Comparison of ENCODE assay signal across 7 mouse cellular contexts in genomic region chrX:152001737-152002710, GRCm38 (mm10). TPM values are rescaled to one million over a fixed set of nuclear protein-coding genes. Genes with fewer than 3 reads are reported as not detected.
DNase-seq lines count a peak whose midpoint lies in the region; ATAC-seq lines count a peak whose summit lies in the region.

TSS of gene Hsd17b10 (plus strand) at chrX:152001845.

- H3K36me3 ChIP-seq in embryonic facial prominence, embryonic 12.5 days = peaks cover 7% of the 10 kb centered on the region; the same call in 1 of the 2 replicates
- H3K36me3 ChIP-seq in limb, embryonic 13.5 days = peaks cover 19% of the 10 kb centered on the region; the same call in 1 of the 2 replicates
- no peaks in the 10 kb centered on the region for H3K36me3 ChIP-seq in midbrain, embryonic 16.5 days (ENCODE audit: control insufficient read depth, insufficient read depth, low read length)

- WGBS in embryonic facial prominence, embryonic 12.5 days = 22% methylated on average over 39 of the region's 41 CpGs
- WGBS in limb, embryonic 13.5 days = 27% methylated on average over 37 of the region's 41 CpGs
- 15% methylated on average over 38 of the region's 41 CpGs for WGBS in midbrain, embryonic 16.5 days

- DNase-seq in adrenal gland, postnatal 25 days = peak; percentile 89
- DNase-seq in heart, adult 18-20 months = peak; percentile 86 to 93
- peak; percentile 86 for DNase-seq in kidney, adult 8-10 months
- DNase-seq in spleen, postnatal 10 days (ENCODE audit: low spot score in 2 of 2) = peak; percentile 46 to 87

- H3K9me3 ChIP-seq in embryonic facial prominence, embryonic 12.5 days = no peaks in the 10 kb centered on the region
- no peaks in the 10 kb centered on the region for H3K9me3 ChIP-seq in limb, embryonic 13.5 days
- no peaks in the 10 kb centered on the region for H3K9me3 ChIP-seq in midbrain, embryonic 16.5 days (replicated peaks; ENCODE audit: control insufficient read depth, low read length, poor library complexity, severe bottlenecking)

- peak within 1 kb of the TSS; percentile 75 for H3K27ac ChIP-seq in embryonic facial prominence, embryonic 12.5 days
- peak within 1 kb of the TSS; percentile 67 for H3K27ac ChIP-seq in limb, embryonic 13.5 days
- peak within 1 kb of the TSS; percentile 58 for H3K27ac ChIP-seq in midbrain, embryonic 16.5 days (ENCODE audit: low read length)

- peak within 1 kb of the TSS; percentile 59 for H3K4me2 ChIP-seq in embryonic facial prominence, embryonic 12.5 days (replicated peaks)
- peak within 1 kb of the TSS; percentile 65 for H3K4me2 ChIP-seq in limb, embryonic 13.5 days (replicated peaks)
- peak within 1 kb of the TSS; percentile 68 for H3K4me2 ChIP-seq in midbrain, embryonic 16.5 days (ENCODE audit: low read length)

- H3K4me3 ChIP-seq in embryonic facial prominence, embryonic 12.5 days = peak within 1 kb of the TSS; percentile 46
- H3K4me3 ChIP-seq in limb, embryonic 13.5 days = peak within 1 kb of the TSS; percentile 52
- H3K4me3 ChIP-seq in midbrain, embryonic 16.5 days (ENCODE audit: low read depth, low read length) = peak within 1 kb of the TSS; percentile 47

- peak within 1 kb of the TSS; percentile 44; the same call in 1 of the 2 replicates for H3K9ac ChIP-seq in embryonic facial prominence, embryonic 12.5 days
- H3K9ac ChIP-seq in limb, embryonic 13.5 days = peak within 1 kb of the TSS; percentile 69
- H3K9ac ChIP-seq in midbrain, embryonic 16.5 days (ENCODE audit: low read depth, low read length) = peak within 1 kb of the TSS; percentile 55

- peaks cover 43% of the 10 kb centered on the region for H3K27me3 ChIP-seq in embryonic facial prominence, embryonic 12.5 days
- H3K27me3 ChIP-seq in limb, embryonic 13.5 days = peaks cover 68% of the 10 kb centered on the region
- peaks cover 25% of the 10 kb centered on the region for H3K27me3 ChIP-seq in midbrain, embryonic 16.5 days (ENCODE audit: control insufficient read depth, insufficient read depth, low read depth, low read length)

- no peaks in the 10 kb centered on the region for H3K4me1 ChIP-seq in embryonic facial prominence, embryonic 12.5 days
- H3K4me1 ChIP-seq in limb, embryonic 13.5 days = no peaks in the 10 kb centered on the region
- H3K4me1 ChIP-seq in midbrain, embryonic 16.5 days (ENCODE audit: control insufficient read depth, insufficient read depth, low read length) = peaks cover 2% of the 10 kb centered on the region; the same call in 1 of the 2 replicates

- peak; percentile 96 for ATAC-seq in embryonic facial prominence, embryonic 12.5 days (ENCODE audit: insufficient number of reproducible peaks, insufficient read depth, low FRiP score, low TSS enrichment)
- ATAC-seq in limb, embryonic 13.5 days (ENCODE audit: low FRiP score, low read depth) = peak; percentile 96
- ATAC-seq in midbrain, embryonic 16.5 days = peak; percentile 98

RNA-seq across cellular contexts. Expression of gene Hsd17b10, which starts in this region (rescaled TPM):
- 159 and 177 TPM in 2 replicates for total RNA-seq in adrenal gland, postnatal 25 days (2021)
- polyA plus RNA-seq in embryonic facial prominence, embryonic 12.5 days (2016; fragmentation: Nextera tagmentation; extraction: Ambion mirVana) = 223 and 230 TPM in 2 replicates
- 100 to 1,000 TPM; 218 to 254 TPM for total RNA-seq in heart, adult 18-20 months (2021)
- 261 and 274 TPM in 2 replicates for polyA plus RNA-seq in limb, embryonic 13.5 days (2015; fragmentation: Nextera tagmentation; extraction: Ambion mirVana)
- polyA plus RNA-seq in midbrain, embryonic 16.5 days (2015; fragmentation: Nextera tagmentation; extraction: Ambion mirVana) = 94.1 and 102 TPM in 2 replicates

Comparison
In these comparisons a context has a peak if more than half of its experiments do, and no peak if none do; other contexts are left out.
1. Peak in every context shown above with its lines: DNase-seq, ATAC-seq, H3K4me3 ChIP-seq and H3K27ac ChIP-seq.